Mouse (Mus musculus) gastrocnemius, postnatal 10 days (tissue): ENCODE results near the gene N4bp2. TPM values are rescaled to one million over a fixed set of nuclear protein-coding genes. Genes with fewer than 3 reads are reported as not detected.
"Not testable (repeated sequence)": the region's sequence is repeated elsewhere in the genome, so short reads cannot be mapped to it uniquely, and the experiment has no call there.

Experiments
- DNase-seq: peaks from one replicate; pipeline ENCODE4 v3.0.0; 2021; ENCODE audit warnings: mixed read lengths
- total RNA-seq, 2 experiments: library from RNA; stranded (reverse); gene quantifications; 2 replicates each; pipeline ENCODE4 v1.2.3; 2021

The N4bp2 gene
- total RNA-seq, 2 experiments from 2014 or later: 23.4 to 30.2 TPM

GRCm38 (mm10) chr5:65764786-65765634 lies 1.7 kb downstream of the N4bp2 start:
- peak; percentile 69 for DNase-seq

GRCm38 (mm10) chr5:65765635-65765911 lies 2.3 kb downstream of the N4bp2 start:
- no peak for DNase-seq

GRCm38 (mm10) chr5:65768007-65768406 lies 4.7 kb downstream of the N4bp2 start:
- DNase-seq: no peak

- no peak for DNase-seq
Observed at GRCm38 (mm10) chr5:65770065-65770464, 6.7 kb downstream of the N4bp2 start.

GRCm38 (mm10) chr5:65770493-65770892 lies 7.2 kb downstream of the N4bp2 start:
- no peak for DNase-seq

- not testable (repeated sequence) for DNase-seq
Observed at GRCm38 (mm10) chr5:65773957-65774356, 10.6 kb downstream of the N4bp2 start.

GRCm38 (mm10) chr5:65776166-65776565 lies 12.8 kb downstream of the N4bp2 start:
- DNase-seq: no peak

GRCm38 (mm10) chr5:65776907-65777306 lies 13.6 kb downstream of the N4bp2 start:
- no peak for DNase-seq

- DNase-seq: not testable (repeated sequence)
Observed at GRCm38 (mm10) chr5:65778986-65779385, 15.7 kb downstream of the N4bp2 start.

- DNase-seq: no peak
Observed at GRCm38 (mm10) chr5:65779401-65780063, 16.2 kb downstream of the N4bp2 start.

- no peak for DNase-seq
Observed at GRCm38 (mm10) chr5:65781147-65781715, 17.9 kb downstream of the N4bp2 start.

GRCm38 (mm10) chr5:65781769-65782715 lies 18.7 kb downstream of the N4bp2 start:
- DNase-seq: no peak

GRCm38 (mm10) chr5:65790604-65791225 lies 27.4 kb downstream of the N4bp2 start:
- DNase-seq: no peak

GRCm38 (mm10) chr5:65794202-65794601 lies 30.9 kb downstream of the N4bp2 start:
- DNase-seq: no peak

GRCm38 (mm10) chr5:65794702-65795101 lies 31.4 kb downstream of the N4bp2 start:
- no peak for DNase-seq

GRCm38 (mm10) chr5:65795293-65795993 lies 32.1 kb downstream of the N4bp2 start:
- no peak for DNase-seq

- DNase-seq: no peak
Observed at GRCm38 (mm10) chr5:65795994-65796298, 32.6 kb downstream of the N4bp2 start.

- DNase-seq: peak; percentile 21
Observed at GRCm38 (mm10) chr5:65823601-65824133, 60.3 kb downstream of the N4bp2 start.

- no peak for DNase-seq
Observed at GRCm38 (mm10) chr5:65826476-65826875, 63.2 kb downstream of the N4bp2 start.

- no peak for DNase-seq
Observed at GRCm38 (mm10) chr5:65827102-65827501, 63.8 kb downstream of the N4bp2 start.

- DNase-seq: no peak
Observed at GRCm38 (mm10) chr5:65828261-65828660, 64.9 kb downstream of the N4bp2 start.
